Mouse (Mus musculus) spleen, adult 2 months (tissue): ENCODE data around the gene Hpd.

Source experiments
- CTCF ChIP-seq: fragments of 200-500 bp; IDR thresholded peaks from 2 replicates; pipeline ENCODE4 v1.5.1; 2011; ENCODE audit warnings: mild to moderate bottlenecking, inconsistent platforms; ENCODE audit not compliant: insufficient read depth, insufficient read length, insufficient replicate concordance; ENCODE audit errors: extremely low read depth
- POLR2A ChIP-seq: fragments of 200-500 bp; IDR thresholded peaks from 2 replicates; pipeline ENCODE4 v1.6.1; 2011; ENCODE audit warnings: low read depth, low read length, inconsistent platforms

- TF ChIP-seq CTCF (no peak), POLR2A (no peak)
Observed at GRCm38 (mm10) chr5:123167591-123167990, 14.9 kb downstream of the Hpd start.
